Mouse (Mus musculus): ENCODE measurements around the gene Nme1.

DNA sequence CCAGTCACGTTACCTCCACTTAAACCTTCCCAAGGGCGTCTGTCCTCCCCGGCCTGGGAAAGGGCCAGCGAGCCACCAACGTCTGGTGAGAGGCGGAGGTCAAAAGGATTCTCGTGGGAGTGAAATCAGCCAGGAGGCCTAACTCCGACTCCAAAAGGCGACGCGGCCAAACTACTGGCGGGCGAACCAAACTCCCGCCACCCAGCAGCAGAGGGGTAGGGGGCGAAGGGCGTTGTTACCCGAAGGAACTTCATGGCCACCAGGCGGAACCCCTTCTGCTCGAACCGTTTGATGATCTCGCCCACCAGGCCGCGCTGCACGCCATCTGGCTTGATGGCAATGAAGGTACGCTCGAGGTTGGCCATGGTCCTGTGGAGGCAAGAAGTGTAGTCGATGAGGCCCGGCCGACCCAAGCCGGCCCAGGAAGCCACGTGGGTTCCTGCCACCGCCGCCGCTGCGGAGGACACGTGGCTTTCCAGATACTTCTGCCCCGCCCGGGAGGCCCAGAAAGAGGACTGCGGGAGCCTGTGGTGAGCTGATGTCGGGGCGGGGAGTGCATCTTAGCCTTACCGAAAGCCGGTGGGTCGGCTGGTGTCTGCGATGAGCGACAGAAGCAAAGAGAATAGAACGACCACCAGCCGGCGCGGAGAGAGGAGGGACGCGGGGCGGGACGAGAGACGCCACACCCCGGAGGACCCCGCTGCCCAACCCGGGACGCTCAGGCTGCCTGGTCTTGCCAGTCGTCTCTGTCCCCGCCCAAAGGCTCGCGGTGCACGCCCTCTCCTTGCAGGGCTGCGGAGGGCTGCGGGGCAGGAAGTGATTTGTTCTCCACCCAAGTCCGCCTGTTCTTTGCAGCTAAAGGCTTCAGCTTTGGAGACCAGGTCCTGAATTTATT lies 12.8 kb downstream of the Nme1 start:
- no peak for TF ChIP-seq CTCF (IDR thresholded peaks at IDR 0.05; ENCODE audit: control insufficient read depth, insufficient read depth, low read length)
- peak; percentile 63 for TF ChIP-seq POLR2A (IDR thresholded peaks at IDR 0.05; ENCODE audit: borderline replicate concordance, control insufficient read depth, low read depth, low read length)
